Mouse (Mus musculus) embryonic facial prominence, embryonic 10.5 days (tissue): ENCODE results near the gene Bcap29. TPM values are rescaled to one million over a fixed set of nuclear protein-coding genes. Genes with fewer than 3 reads are reported as not detected.
"Not testable (repeated sequence)": the region's sequence is repeated elsewhere in the genome, so short reads cannot be mapped to it uniquely, and the experiment has no call there.

ENCODE experiments used
- DNase-seq: peaks from one replicate; pipeline ENCODE4 v3.0.0-alpha.2; 2017; ENCODE audit warnings: low spot score
- H3K27ac ChIP-seq: fragments of 300-500 bp; sonication (generic); replicated peaks from 2 replicates; pipeline ENCODE4 v1.5.1; 2016; ENCODE audit warnings: mild to moderate bottlenecking
- H3K27me3 ChIP-seq: fragments of 300-500 bp; sonication (generic); replicated peaks from 2 replicates; pipeline ENCODE4 v1.6.1; 2016; ENCODE audit warnings: low read depth, mild to moderate bottlenecking; ENCODE audit not compliant: poor library complexity, severe bottlenecking
- H3K36me3 ChIP-seq: fragments of 300-500 bp; sonication (generic); replicated peaks from 2 replicates; pipeline ENCODE4 v1.6.1; 2016; ENCODE audit warnings: mild to moderate bottlenecking, moderate library complexity
- H3K4me1 ChIP-seq: fragments of 300-500 bp; sonication (generic); 2 replicates; pipeline ENCODE4 v1.6.1; 2016
- H3K4me3 ChIP-seq: fragments of 300-500 bp; sonication (generic); 2 replicates; pipeline ENCODE4 v1.5.1; 2016; ENCODE audit warnings: mild to moderate bottlenecking, moderate library complexity
- H3K9me3 ChIP-seq: fragments of 300-500 bp; sonication (generic); 2 replicates; pipeline ENCODE4 v1.6.1; 2016; ENCODE audit warnings: mild to moderate bottlenecking
- WGBS: fragments of 180-500 bp; shearing (Covaris S2); methylation state at CpG from one replicate; pipeline ENCODE4 v1.1.7; 2016; 5-methylcytosine and 5-hydroxymethylcytosine counted together
- polyA plus RNA-seq: library from polyadenylated mRNA; unstranded; fragments of >200 nt; fragmentation: Nextera tagmentation; extraction: Ambion mirVana; gene quantifications from 2 replicates; pipeline ENCODE4 v1.2.1, GENCODE M21; 2016

Gene Bcap29
- polyA plus RNA-seq, 1 experiment from 2014 or later, result 30.2 TPM

DNA sequence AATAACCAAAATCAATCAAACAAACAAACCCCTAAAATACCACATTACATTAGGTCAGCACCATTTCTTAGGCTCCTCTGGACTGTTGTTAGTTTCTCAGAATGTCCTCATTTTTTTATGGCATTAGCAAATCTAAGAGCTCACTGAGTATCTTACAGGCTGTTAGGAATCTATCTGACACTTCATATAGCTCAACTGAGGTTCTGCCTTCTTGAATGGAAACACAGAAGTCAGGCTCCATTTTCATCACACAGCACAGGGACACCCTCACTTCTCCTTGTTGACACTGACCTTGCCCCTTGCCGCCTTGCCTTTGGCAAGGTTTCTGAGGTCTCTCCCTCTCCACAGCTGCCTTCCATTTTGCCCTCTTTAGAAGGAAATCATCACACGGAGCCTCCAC lies 64.7 kb downstream of the Bcap29 start:
- H3K27me3 ChIP-seq, result no peaks in the 10 kb centered on the region; the same call in 1 of the 2 replicates
- no peak overlapping the region for H3K4me3 ChIP-seq
- H3K4me1 ChIP-seq, result peaks cover 8% of the 10 kb centered on the region
- DNase-seq, result no peak
- 39% methylated on average over 2 of the region's 2 CpGs for WGBS
- H3K9me3 ChIP-seq, result no peaks in the 10 kb centered on the region
- H3K36me3 ChIP-seq, result no peaks in the 10 kb centered on the region
- H3K27ac ChIP-seq, result no peak overlapping the region

GRCm38 (mm10) chr12:31568661-31569060 lies 65.8 kb downstream of the Bcap29 start:
- H3K27me3 ChIP-seq, result no peaks in the 10 kb centered on the region; the same call in 1 of the 2 replicates
- no peak overlapping the region for H3K27ac ChIP-seq
- no peaks in the 10 kb centered on the region for H3K9me3 ChIP-seq
- no peak for DNase-seq
- H3K36me3 ChIP-seq, result no peaks in the 10 kb centered on the region
- H3K4me3 ChIP-seq, result no peak overlapping the region
- peaks cover 8% of the 10 kb centered on the region for H3K4me1 ChIP-seq

DNA sequence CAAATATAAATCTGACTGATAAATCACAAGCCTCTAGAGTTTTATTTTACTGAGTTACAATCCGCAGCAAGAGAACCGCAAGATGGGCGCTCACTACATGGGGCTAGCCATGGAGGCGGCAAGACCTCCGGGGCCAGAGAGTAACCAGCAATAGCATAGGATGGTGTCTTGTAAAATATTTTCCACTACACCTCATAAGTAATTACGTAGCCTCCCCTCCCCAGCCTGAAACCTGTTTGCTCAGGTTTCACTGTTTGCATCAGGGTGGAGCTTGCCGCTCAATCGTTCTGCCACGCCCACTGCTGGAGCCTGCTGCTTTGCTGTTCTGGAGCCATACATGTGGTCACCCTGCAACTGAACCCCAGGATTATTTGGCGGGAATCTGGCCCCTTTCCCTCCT lies 66.9 kb downstream of the Bcap29 start:
- WGBS, result 17% methylated on average over 10 of the region's 10 CpGs
- H3K4me3 ChIP-seq, result peak overlapping the region; percentile 44
- H3K27ac ChIP-seq, H3K36me3 ChIP-seq, H3K9me3 ChIP-seq, H3K27me3 ChIP-seq, H3K4me1 ChIP-seq: not testable (repeated sequence)
- DNase-seq, result peak; percentile 26

DNA sequence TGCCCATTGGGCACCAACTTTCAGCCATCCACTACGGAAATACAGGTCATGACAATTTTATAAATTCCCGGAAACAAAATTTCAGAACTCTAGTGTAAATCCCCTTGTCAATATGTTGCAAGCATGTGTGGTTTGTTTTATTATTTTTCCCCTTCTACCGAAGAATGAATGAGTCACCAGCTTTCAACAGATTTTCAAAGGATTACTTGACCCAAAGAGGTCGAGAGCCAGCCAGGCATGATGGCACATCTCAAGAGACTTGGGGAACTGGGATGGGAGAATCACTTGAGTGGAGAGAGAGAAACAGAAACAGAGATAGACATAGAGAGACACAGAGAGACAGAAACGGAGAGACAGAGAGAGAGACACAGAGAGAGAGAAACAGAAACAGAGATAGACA lies 73.7 kb downstream of the Bcap29 start:
- no peak for DNase-seq
- Histone ChIP-seq H3K36me3 (no peaks in the 10 kb centered on the region), H3K4me3 (no peak overlapping the region), H3K9me3 (no peaks in the 10 kb centered on the region), H3K27me3 (peaks cover 73% of the 10 kb centered on the region), H3K4me1 (peaks cover 13% of the 10 kb centered on the region), H3K27ac (no peak overlapping the region)
- 76% methylated on average over 5 of the region's 5 CpGs for WGBS

DNA sequence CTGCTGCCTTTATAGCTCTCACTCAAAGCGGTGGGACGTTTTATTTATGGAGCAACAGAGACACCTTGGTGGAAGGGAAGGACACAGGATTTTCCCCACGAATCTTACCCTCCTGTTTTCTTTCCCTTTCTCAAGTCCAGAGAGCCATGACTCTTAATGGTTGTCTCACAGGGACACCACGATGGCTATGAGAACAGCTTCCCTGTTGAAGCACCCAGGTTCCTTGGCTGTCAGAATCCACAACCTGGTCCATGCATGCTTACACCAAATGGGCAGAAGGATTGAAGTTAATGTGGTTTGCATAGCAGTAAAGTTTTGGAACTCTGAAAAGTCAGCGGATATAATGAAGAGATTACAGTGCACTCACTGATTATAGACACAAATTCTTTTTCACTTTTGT lies 74.5 kb downstream of the Bcap29 start:
- H3K4me1 ChIP-seq, result peaks cover 13% of the 10 kb centered on the region
- WGBS, result 16% methylated on average over 5 of the region's 5 CpGs
- H3K4me3 ChIP-seq, result peak overlapping the region; percentile 67
- H3K36me3 ChIP-seq, result no peaks in the 10 kb centered on the region
- peaks cover 79% of the 10 kb centered on the region for H3K27me3 ChIP-seq
- DNase-seq, result no peak
- H3K27ac ChIP-seq, result no peak overlapping the region
- H3K9me3 ChIP-seq, result no peaks in the 10 kb centered on the region

DNA sequence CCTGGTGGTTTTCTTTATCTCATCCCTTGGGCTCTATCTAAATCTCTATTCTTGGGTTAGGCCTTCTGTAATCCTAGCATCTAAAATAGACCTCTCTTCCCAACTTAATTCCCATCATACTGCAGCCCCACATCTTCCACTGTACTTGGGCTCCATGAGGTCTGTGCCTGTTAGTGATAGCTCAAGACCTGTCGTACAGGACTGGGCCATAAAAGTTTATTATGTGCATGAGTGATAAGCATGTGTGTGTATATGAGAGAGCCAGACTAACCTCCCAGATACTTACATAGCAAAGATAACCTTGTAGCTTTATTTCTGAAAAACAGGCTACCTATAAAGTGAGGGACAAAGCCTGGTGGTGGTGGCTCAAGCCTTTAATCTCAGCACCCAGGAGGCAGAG lies 80.1 kb downstream of the Bcap29 start:
- H3K27me3 ChIP-seq, result peaks cover 70% of the 10 kb centered on the region
- H3K9me3 ChIP-seq, result no peaks in the 10 kb centered on the region
- no peak overlapping the region for H3K4me3 ChIP-seq
- peaks cover 29% of the 10 kb centered on the region for H3K4me1 ChIP-seq
- no peaks in the 10 kb centered on the region for H3K36me3 ChIP-seq
- H3K27ac ChIP-seq, result no peak overlapping the region
- DNase-seq, result no peak
- 91% methylated on average over 1 of the region's 1 CpGs for WGBS

- Histone ChIP-seq H3K9me3 (no peaks in the 10 kb centered on the region), H3K4me3 (no peak overlapping the region), H3K36me3 (no peaks in the 10 kb centered on the region), H3K4me1 (peaks cover 21% of the 10 kb centered on the region), H3K27me3 (peaks cover 41% of the 10 kb centered on the region), H3K27ac (no peak overlapping the region)
- WGBS, result 80% methylated on average over 1 of the region's 1 CpGs
- no peak for DNase-seq
These were observed 83.2 kb downstream of the Bcap29 start for GRCm38 (mm10) chr12:31551252-31551651.

DNA sequence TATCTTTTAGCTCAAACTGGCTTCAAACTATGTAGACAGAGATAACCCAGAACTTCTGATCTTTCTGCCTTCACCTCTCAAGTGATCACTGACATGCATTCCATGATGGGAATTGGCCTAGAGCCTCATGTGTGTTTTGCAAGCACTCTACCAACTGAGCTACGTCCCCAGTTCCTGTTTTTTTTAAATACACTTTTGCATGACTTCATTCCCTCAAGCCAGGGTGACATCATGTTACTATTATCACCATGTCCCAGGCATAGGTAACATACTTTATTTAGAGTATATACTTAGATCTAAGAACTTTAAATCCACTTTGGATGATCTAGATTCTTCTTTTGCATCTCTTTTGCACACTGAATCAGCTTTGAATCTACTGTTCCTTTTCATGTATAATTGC lies 88.4 kb downstream of the Bcap29 start:
- Histone ChIP-seq H3K36me3 (no peaks in the 10 kb centered on the region), H3K4me1 (peaks cover 17% of the 10 kb centered on the region), H3K27me3 (no peaks in the 10 kb centered on the region; the same call in 1 of the 2 replicates), H3K27ac (no peak overlapping the region), H3K9me3 (no peaks in the 10 kb centered on the region), H3K4me3 (no peak overlapping the region)
- no peak for DNase-seq
- WGBS, result 80% methylated on average over 1 of the region's 1 CpGs

GRCm38 (mm10) chr12:31545219-31545618 lies 89.2 kb downstream of the Bcap29 start:
- no peak overlapping the region for H3K27ac ChIP-seq
- peaks cover 15% of the 10 kb centered on the region for H3K4me1 ChIP-seq
- no peaks in the 10 kb centered on the region for H3K36me3 ChIP-seq
- no peak overlapping the region for H3K4me3 ChIP-seq
- WGBS, result 31% methylated on average over 2 of the region's 2 CpGs
- no peaks in the 10 kb centered on the region; the same call in 1 of the 2 replicates for H3K27me3 ChIP-seq
- no peak for DNase-seq
- H3K9me3 ChIP-seq, result no peaks in the 10 kb centered on the region

DNA sequence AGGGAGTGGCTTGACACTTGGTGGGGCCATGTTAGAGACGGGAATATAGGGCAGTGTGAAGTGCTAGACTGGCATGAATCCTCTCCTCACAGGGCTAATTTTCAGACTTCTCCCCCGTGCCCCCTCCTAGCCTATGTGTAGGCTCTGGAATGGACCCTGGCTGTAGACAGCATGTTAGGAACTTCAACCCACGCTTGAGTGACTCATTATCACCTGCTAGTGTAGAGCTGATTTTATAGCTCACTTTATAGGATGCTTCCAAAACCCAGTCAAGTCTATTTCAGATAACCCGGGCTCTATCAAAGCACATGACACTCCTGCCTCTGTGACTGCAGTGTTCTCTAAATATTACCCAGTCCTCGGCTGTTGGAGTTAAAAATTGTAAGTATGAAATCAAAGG lies 92.9 kb downstream of the Bcap29 start:
- H3K27me3 ChIP-seq, result no peaks in the 10 kb centered on the region
- H3K4me3 ChIP-seq, result no peak overlapping the region
- DNase-seq, result no peak
- H3K4me1 ChIP-seq, result peaks cover 15% of the 10 kb centered on the region
- no peak overlapping the region for H3K27ac ChIP-seq
- no peaks in the 10 kb centered on the region for H3K36me3 ChIP-seq
- 80% methylated on average over 5 of the region's 5 CpGs for WGBS
- H3K9me3 ChIP-seq, result no peaks in the 10 kb centered on the region

Other genes starting within 250 kb of the Bcap29 start
- not detected in 2 replicates for gene Slc26a3, start 243.8 kb downstream of the Bcap29 start, polyA plus RNA-seq
- 21.3 TPM in 2 replicates for gene Cbll1, start 135.0 kb downstream of the Bcap29 start, polyA plus RNA-seq
- 0.31 TPM in 1 of 2 replicates, not detected in the other for gene Slc26a4, start 74.7 kb downstream of the Bcap29 start, polyA plus RNA-seq
- 11.9 and 12.3 TPM in 2 replicates for gene Dus4l, start 20.2 kb upstream of the Bcap29 start, polyA plus RNA-seq
- gene Cog5, start 20.2 kb upstream of the Bcap29 start, polyA plus RNA-seq, result 29.0 and 31.1 TPM in 2 replicates
- 0.69 and 0.93 TPM in 2 replicates for gene Gpr22, start 79.3 kb upstream of the Bcap29 start, polyA plus RNA-seq